Mouse (Mus musculus): Measurements from ENCODE around the gene Zfp36l2.
A peak's percentile ranks its signal among the peaks of the same experiment; 100 is the strongest.

Zfp36l2 gene

DNA sequence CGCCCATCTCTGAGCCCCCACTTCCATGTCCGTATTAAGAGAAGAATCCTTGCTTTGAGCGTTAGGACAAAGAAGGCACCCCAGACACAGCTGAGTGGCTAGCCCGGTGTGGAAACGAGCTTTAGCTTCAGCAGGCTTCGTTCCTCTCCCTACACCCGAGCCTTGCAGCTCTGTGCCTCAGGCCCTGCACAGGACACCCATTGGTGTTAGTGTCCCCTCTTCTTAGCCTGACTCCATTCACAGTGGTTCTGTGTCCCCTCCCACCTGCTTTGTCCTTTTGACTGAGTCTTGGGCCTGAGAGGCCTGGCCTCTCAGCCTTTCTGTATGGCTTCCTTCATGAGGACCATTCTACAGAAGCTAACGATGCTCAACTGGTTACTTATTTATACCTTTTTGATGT lies 37.5 kb downstream of the Zfp36l2 start:
- DNase-seq, result no peak

- no peak for DNase-seq
Measured at GRCm38 (mm10) chr17:84149566-84149965, 38.2 kb downstream of the Zfp36l2 start.

GRCm38 (mm10) chr17:84148499-84149484 lies 39.0 kb downstream of the Zfp36l2 start:
- DNase-seq, result peak; percentile 69

GRCm38 (mm10) chr17:84147183-84148108 lies 40.3 kb downstream of the Zfp36l2 start:
- peak; percentile 25 for DNase-seq

- no peak for DNase-seq
Measured at GRCm38 (mm10) chr17:84146458-84147182, 41.1 kb downstream of the Zfp36l2 start.

DNA sequence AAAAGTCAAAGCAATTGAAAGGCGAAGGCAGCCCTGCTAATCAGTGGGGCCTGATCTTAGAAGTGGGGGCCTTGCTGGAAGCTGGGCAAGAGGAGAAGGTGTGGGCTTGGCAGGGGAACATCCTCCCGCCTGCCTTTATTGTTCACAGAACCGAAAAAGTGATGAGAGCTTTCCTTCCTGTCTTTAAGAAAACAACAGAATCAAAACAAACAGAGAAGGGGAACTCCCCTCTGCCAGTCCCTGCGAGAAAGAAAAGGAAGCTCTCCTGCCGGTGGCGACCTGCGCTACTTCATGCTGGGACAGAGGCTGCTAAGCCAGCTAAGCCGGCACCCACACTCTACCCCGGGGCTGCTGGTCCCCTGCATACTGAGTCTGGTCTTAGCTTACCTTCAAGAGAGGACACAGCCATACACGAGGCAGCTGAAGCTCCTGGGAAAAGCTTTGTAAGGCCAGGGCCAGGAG lies 41.9 kb downstream of the Zfp36l2 start:
- DNase-seq, result peak; percentile 37

- no peak for DNase-seq
Measured at GRCm38 (mm10) chr17:84144762-84145599, 42.8 kb downstream of the Zfp36l2 start.

DNA sequence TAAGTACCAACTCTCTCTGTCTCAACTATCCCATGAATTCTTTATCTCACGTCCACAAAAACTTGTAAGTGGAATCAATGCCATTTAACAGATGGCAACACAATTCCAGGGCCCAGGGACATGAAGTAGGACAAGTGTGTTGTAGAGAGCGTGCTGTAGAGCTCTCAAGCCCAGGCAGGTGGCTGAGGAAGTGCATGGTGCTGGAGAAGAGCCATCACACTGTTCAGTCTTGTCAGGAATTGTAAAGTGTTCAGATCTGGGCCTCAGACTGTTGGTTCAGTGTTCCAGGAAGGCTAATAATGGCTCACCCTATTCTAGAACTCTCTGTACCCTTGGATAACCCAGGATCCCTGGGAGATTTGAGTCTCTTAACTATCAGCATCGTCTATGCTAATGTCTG lies 43.6 kb downstream of the Zfp36l2 start:
- no peak for DNase-seq

GRCm38 (mm10) chr17:84143219-84143844 lies 44.4 kb downstream of the Zfp36l2 start:
- no peak for DNase-seq

- no peak for DNase-seq
Measured at GRCm38 (mm10) chr17:84141691-84142090, 46.1 kb downstream of the Zfp36l2 start.

DNA sequence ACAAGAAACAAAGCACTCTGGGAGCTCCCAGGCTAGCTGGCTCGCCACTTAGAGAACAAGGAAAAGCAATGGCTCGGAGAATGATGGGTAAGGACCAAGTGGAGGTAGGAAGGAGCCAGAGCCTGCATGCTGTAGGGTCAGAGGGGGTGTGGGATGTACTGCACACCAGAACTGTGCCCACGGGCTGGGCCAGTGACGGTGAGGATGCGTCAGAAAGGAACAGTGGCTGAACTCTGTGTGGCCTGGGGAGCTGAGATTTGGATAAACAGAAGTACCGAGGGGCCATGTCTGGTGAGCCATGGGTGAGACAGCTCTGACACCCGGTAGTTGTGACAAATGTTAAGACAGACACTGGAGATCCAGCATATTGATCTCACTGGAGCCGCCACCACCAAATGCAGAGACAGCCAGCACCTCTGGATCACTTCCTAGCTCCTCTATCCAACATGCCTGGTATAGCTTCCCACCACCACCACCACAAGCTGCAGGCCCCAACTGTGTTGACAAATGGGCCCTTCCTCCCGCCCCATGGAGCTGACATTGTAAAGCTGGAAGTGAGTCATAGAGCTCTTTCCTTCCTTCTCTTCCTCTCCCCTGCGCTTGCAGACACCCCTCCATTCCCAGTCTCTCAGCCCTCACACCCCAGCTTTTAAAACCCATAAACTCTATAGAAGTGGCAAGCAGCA lies 46.8 kb downstream of the Zfp36l2 start:
- DNase-seq, result no peak

- no peak for DNase-seq
Measured at GRCm38 (mm10) chr17:84137393-84138171, 50.2 kb downstream of the Zfp36l2 start.

- no peak for DNase-seq
Measured at GRCm38 (mm10) chr17:84136669-84137392, 50.9 kb downstream of the Zfp36l2 start.

- no peak for DNase-seq
Measured at GRCm38 (mm10) chr17:84136217-84136616, 51.5 kb downstream of the Zfp36l2 start.

DNA sequence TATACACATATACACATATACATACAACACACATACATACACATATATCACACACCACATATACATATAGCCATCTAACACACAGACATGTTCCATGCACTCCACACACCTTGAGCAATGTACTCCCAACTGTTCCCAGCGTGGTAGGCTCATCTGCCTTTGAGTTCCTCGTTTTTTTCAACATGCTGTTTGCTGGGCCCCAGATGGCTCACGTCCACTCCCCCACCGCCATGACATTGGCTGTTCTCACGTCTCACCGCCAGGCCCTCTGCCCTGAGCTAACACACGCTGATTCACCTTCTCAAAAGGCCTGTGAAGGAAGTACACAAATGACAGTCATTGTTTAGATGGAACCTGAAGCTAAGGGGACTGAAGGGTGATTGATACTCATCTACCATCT lies 52.5 kb downstream of the Zfp36l2 start:
- DNase-seq, result no peak
